Mouse (Mus musculus): ENCODE measurements around the gene Prx. TPM values are rescaled to one million over a fixed set of nuclear protein-coding genes. Genes with fewer than 3 reads are reported as not detected.
"Not testable (repeated sequence)": the region's sequence is repeated elsewhere in the genome, so short reads cannot be mapped to it uniquely, and the experiment has no call there.

Gene Prx
- polyA plus RNA-seq, 2 experiments from 2014 or later = 0.11 to 0.68 TPM

- ATAC-seq = no peak
Observed at GRCm38 (mm10) chr7:27486102-27486769, 12.9 kb upstream of the Prx start.

- ATAC-seq = peak; percentile 81
Observed at GRCm38 (mm10) chr7:27486770-27487697, 12.1 kb upstream of the Prx start, which contains the start of gene Sertad1. TSS of gene Sertad1 (plus strand) at chr7:27486910.

DNA sequence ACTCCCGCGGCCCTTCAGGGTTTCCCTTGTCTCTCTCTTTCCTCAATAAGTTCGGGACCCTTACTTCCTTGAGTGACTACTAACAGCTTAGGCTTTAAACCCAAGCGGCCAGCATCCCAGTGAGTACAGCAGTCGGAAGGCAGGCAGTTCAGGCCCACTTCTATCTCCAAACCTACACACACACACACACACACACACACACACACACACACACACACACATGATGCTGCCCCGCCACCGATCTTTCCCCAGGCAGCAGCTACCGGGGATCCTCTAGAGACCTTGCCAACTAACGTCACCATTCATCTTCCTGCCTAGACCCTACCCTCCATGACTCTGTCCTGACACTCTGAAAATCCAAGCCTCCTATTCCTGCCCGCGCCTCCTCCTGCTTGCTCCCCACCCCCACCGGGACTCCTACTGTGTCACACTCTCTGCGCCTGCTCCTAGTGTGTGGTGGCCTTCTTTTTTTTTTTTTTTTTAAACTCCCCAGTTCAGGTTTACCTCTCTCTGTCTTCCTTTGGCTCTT is 11.3 kb upstream of the Prx start:
- no peak for ATAC-seq

DNA sequence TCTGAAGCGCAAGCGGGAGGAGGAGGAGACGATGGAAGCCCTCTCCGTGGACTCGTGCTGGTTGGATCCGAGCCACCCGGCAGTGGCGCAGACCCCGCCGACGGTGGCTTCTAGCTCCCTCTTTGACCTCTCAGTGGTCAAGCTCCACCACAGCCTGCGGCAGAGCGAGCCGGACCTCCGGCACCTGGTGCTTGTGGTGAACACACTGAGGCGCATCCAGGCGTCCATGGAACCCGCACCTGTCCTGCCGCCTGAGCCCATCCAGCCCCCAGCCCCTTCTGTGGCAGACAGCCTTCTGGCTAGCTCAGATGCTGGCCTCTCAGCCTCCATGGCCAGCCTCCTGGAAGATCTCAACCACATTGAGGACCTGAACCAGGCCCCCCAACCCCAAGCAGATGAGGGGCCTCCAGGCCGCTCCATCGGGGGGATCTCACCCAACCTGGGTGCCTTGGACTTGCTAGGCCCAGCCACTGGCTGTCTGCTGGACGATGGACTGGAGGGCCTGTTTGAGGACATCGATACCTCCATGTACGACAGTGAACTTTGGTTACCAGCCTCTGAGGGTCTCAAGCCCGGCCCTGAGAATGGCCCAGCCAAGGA is 9.8 kb upstream of the Prx start:
- no peak for ATAC-seq

DNA sequence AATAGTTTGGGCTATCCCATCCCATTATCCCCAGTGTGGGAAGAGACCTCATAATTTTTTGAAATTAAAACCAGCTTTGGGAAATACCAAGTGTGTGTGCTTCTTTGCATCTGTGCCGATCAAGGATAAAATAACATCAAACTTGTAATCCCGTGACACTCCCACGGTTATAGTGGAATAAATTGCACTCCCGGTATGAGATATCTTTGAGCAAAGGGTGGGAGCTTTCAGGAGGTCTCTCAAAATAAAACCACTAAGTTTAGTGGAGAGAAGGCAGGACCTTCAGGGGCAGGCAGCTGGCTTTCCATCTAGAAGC is 8.9 kb upstream of the Prx start:
- no peak for ATAC-seq

DNA sequence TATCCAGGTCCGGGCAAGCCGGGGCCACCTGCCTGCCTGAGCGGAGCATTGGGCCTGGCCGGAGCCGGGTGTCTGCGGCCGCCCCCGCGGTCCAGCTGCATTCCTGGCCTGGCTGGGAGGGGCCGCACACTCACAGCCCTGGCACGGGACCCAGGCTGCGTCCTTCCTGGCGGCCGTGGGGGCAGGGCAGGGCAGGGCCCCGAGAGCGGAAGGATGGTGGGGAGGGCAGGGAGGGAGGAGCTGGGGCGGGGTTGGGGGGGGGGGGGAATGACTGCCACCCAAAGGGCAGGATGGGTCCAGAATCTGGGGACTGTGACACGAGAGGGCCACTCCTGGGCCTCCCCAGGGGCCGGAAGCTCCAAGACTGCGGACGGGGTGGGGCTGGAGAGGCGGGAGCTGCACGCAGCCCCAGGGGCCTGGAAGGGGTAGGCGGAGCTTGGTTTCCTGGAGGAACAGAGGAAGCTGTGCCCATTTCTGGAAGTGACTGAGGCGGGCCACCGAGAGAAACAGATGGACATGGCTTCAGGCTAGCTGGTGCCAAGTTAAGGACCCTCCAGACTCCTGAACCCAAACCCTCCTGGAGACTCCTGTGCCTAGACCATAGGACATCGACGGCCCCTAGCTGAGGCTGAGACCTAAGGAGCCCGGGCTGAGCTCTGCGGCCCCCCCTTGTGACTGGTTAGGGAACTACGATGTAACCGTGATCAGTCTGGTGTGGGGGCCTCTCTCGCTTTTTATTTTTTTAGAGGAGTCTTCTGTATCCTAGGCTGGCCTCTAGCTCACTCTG is 8.4 kb upstream of the Prx start:
- ATAC-seq = peak; percentile 43

DNA sequence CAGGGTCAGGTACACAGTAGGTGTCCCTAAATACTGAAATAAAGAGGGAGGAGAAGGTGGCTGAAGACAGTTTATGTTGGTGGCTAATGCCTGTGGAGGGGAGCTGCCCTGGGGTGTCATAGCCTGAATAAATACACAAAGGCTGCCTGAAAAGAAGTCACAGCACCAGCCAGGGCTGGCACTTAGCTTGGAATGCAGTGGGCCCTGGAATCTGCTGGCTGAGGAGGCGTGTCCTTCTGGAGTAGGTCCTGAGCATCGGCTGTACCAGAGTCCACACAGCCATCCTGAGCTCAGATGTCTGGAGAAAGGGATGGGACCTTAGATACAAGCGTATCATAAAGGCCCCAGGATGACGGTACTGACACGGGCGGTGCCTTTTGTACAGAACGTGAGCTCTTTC is 7.3 kb upstream of the Prx start:
- no peak for ATAC-seq

DNA sequence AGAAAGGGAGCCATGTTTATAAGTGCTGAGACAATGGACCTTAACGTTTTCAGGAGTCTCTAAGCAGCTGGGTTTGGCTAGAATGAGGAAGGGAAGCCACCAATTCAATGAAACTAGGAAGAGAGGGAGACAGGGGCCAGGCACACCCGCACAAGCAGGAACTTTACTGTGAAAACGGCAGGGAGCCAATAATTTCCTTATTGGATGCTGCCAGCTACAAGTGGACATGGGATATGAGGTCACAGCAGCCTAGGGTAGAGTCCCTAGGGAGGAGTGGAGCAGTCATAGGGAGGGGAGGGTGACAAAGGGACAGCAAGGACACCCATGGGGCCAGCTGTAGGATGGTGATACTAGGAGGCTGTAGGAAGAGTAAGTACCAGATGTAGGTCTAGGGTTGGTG is 6.1 kb upstream of the Prx start:
- no peak for ATAC-seq

DNA sequence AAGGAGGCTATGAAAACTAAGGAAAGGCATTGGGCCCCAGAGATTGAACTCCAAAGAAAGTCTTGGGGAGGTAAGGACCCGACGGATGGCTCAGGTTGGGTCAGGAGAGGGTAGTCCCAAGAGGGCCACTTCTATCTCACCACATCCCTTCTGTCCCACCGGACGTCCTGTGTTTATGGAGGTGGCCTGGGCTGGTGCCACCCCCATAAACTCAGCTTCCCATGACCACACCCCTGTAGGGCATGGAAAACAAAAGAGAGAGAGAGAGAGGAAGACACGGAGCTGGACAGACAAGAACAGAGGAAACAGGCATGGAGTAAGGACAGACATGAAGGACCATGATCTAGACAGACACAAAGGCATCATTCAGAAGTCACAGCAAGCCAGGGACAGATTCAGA is 5.7 kb upstream of the Prx start:
- ATAC-seq = no peak

DNA sequence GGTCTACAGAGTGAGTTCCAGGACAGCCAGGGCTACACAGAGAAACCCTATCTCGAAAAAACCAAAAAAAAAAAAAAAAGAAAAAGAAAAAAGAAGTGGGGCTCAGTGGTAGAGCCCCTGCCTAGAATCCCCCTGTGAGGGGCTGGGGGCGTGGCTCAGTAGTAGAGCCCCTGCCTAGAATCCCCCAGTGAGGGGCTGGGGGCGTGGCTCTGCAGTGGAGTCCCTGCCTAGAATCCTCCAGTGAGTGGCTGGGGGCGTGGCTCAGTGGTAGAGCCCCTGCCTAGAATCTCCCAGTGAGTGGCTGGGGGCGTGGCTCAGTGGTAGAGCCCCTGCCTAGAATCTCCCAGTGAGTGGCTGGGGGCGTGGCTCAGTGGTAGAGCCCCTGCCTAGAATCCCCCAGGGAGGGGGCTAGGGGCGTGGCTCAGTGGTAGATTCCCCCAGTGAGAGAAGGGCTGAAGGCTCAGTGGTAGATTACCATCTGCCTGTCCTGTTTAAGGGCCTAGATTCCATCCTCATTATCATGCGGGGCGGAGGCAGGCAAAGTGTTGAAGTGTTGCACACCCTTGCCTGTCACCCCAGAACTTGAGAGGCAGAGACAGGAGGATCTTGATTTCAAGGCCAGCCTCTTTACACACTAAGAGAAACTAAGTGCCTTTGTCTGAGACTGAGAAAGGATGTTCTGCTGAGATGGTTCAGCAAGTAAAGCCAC is 4.3 kb upstream of the Prx start:
- not testable (repeated sequence) for ATAC-seq

DNA sequence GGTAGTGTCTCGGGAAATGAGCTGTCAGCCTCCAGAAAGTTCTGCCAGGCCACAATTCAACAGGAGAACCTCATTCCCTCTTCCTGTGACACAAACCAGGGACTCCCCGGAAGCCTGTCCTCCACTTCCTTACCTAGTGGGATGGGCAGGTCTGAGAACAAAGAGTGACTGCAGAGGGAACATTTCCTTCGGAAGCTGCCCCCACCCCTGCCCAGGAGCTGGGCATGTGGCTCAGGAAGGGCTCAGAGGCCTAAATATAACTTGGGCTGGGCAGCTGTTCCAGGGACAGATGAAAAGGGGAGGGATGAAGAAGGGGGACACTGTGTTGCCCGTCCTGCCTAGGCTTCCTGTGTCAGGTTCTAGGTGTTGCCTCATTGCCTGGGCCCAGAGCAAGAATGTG is 2.5 kb downstream of the Prx start:
- ATAC-seq = no peak

DNA sequence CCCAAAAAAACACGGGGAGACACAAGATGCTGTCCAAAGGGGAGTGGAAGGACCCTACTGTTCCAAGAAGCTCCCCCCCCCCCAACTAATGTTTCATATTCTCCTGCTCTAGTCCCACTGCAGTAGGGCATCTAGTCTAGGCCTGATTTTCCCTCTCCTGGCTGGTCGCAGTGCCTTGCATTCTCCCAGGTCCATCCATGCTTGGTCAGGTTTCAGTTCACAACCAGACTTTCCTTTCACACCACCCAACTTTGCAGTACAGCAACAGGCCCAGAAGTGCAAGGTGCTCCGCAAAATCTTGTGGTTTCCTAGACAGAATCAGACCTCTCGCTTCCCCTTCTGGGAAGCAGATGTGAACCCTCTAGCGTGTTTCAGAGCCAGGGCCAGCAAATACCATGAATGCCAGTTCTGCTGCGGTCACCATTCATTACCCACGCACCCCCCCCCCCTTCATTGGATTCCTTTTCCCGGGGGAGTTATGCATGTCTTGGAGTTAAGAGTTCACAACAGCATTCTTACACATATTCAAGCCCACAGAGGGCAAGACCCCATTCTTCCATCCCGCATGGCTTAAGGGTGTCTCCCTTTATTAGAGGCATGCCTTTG is 7.7 kb downstream of the Prx start:
- no peak for ATAC-seq

- peak; percentile 87 for ATAC-seq
Observed at GRCm38 (mm10) chr7:27507711-27508647, 8.9 kb downstream of the Prx start.

DNA sequence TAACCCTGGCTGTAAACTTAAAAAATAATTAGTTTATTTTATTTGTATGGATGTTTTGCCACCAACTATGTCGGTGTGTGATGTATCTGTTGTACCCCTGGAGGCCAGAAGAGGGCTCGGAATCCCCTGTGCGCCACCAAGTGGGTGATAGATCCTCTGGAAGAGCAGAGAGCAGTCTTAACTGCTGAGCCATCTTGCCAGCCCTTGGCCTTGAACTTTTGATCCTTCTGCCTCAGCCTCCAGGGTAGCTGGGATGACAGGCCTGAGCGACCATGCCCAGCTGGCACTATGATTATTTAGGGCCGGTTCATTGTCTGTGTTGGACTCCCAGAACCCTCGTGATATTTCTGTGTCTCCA is 9.5 kb downstream of the Prx start:
- ATAC-seq = peak; percentile 62

DNA sequence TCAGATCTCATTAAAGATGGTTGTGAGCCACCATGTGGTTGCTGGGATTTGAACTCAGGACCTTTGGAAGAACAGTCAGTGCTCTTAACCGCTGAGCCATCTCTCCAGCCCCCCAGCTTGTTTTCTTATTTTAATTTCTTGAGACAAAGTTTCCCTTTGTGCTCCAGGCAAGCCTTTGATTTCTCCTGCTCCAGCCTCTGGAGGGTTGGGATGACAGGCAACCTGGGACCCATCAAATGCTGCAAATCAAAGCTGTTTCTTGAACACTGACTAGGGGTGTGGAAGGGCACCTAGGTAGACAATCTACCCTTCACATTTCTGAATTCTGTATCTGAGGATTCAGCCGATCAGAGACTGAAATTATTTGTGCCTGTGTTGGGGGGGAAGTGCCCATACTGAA is 11.7 kb downstream of the Prx start:
- ATAC-seq = no peak

- no peak for ATAC-seq
Observed at GRCm38 (mm10) chr7:27514961-27515360, 15.8 kb downstream of the Prx start.

DNA sequence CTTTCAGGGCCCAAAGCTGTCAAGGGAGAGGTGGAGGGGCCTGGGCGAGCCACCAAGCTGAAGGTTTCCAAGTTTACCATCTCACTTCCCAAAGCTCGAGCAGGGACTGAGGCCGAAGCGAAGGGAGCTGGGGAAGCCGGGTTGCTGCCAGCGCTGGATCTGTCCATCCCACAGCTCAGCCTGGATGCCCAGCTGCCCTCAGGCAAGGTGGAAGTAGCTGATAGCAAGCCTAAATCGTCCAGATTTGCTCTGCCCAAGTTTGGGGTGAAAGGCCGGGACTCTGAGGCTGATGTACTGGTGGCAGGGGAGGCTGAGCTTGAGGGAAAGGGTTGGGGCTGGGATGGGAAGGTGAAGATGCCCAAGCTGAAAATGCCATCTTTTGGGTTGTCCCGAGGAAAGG is 19.2 kb downstream of the Prx start:
- no peak for ATAC-seq

GRCm38 (mm10) chr7:27520104-27520503 is 21.0 kb downstream of the Prx start:
- no peak for ATAC-seq

GRCm38 (mm10) chr7:27520599-27520998 is 21.5 kb downstream of the Prx start:
- no peak for ATAC-seq

GRCm38 (mm10) chr7:27522967-27523366 is 23.8 kb downstream of the Prx start, which contains the start of gene Hipk4:
TSS of gene Hipk4 (plus strand) at chr7:27523267.
- no peak for ATAC-seq
